Mouse (Mus musculus) megakaryocyte, embryonic 14.5 days (primary cell): ENCODE data around the gene Adat3.

ENCODE experiments used
- FLI1 ChIP-seq: IDR thresholded peaks from 2 replicates; pipeline ENCODE4 v1.6.1; 2012; ENCODE audit warnings: low read length, inconsistent platforms, mixed read lengths
- GATA1 ChIP-seq: IDR thresholded peaks from 3 replicates; pipeline ENCODE4 v1.6.1; 2012; ENCODE audit warnings: mixed read lengths, low read length, inconsistent platforms, borderline replicate concordance

- TF ChIP-seq GATA1, result no peak
- TF ChIP-seq FLI1, result no peak
Observed at GRCm38 (mm10) chr10:80596318-80596717, 6.4 kb upstream of the Adat3 start.
